Mouse (Mus musculus) left cerebral cortex, postnatal 14 days (tissue): ENCODE results near the gene Esd. TPM values are rescaled to one million over a fixed set of nuclear protein-coding genes. Genes with fewer than 3 reads are reported as not detected.

Experiments used
- DNase-seq, 2 experiments: peaks; one replicate each; pipeline ENCODE4 v3.0.0; 2021 to 2022; ENCODE audit warnings: low spot score in 2 of 2, mixed read lengths in 1 of 2
- intact Hi-C: fragments of 180-260 bp; cut with DNase I; formaldehyde crosslinking; loops from one replicate; pipeline ENCODE4 v1.15.1; 2025
- long read RNA-seq, 2 experiments: library from polyadenylated mRNA; stranded (forward); transcript quantifications; one replicate each; pipeline ENCODE4 v2.0.0; 2021
- total RNA-seq, 2 experiments: library from RNA; stranded (reverse); gene quantifications; 2 replicates each; pipeline ENCODE4 v1.2.3; 2021

Esd gene
- 10 to 100 TPM; 78.4 to 81.2 TPM for total RNA-seq
- long read RNA-seq, experiment 1, transcript Esd-201 (9 exons, 1,988 nt), result major isoform, 55 of 64 reads
- long read RNA-seq, experiment 1, partial matches to known transcripts, result 5 of 64 reads
- long read RNA-seq, experiment 1, other reads (novel, unspliced or antisense), result 2 of 64 reads
- long read RNA-seq, experiment 2, transcript Esd-201 (9 exons, 1,988 nt), result major isoform, 42 of 52 reads
- long read RNA-seq, experiment 2, partial matches to known transcripts, result 3 of 52 reads
- long read RNA-seq, experiment 2, other reads (novel, unspliced or antisense), result 5 of 52 reads

DNA sequence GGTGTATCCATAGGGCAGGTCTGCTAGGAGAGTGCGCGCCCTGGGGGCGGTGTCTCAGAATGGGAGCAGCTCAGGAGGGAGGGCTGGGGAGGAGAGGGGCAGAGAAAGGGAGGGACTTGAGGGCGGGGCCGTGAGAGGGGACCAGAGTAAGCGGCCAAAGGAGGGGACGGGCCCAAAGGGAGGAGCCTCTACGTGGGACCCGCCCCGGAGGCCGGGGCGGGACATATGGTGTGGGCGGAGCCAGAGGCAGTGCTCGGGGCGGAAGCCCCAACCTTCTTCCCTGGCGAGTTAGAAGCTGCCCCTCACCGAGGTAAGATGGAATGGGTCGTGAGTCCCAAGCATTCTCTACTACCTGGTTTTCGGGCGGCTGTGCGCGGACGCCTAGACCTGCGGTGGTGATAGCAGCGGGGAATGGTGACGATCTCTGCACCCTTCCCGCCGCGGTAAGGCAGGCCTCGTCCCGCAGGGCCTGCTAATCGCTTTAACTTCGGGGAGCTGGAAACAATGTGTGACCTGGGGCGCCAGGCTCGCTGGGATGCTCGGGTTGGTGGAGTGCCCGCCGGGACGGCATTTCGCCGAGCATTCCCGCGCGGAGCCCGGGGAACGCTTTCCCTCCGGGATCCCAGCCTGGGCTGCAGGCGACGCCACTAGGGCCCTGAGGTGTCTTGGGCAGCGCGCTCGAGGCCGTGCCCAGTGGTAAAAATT is at the start of gene Esd:
Gene Esd (plus strand): TSS at position 219 of the 705 bp plus-strand sequence.
- intact Hi-C loops, result no loop called here
- peak; percentile 78 to 85 for DNase-seq

DNA sequence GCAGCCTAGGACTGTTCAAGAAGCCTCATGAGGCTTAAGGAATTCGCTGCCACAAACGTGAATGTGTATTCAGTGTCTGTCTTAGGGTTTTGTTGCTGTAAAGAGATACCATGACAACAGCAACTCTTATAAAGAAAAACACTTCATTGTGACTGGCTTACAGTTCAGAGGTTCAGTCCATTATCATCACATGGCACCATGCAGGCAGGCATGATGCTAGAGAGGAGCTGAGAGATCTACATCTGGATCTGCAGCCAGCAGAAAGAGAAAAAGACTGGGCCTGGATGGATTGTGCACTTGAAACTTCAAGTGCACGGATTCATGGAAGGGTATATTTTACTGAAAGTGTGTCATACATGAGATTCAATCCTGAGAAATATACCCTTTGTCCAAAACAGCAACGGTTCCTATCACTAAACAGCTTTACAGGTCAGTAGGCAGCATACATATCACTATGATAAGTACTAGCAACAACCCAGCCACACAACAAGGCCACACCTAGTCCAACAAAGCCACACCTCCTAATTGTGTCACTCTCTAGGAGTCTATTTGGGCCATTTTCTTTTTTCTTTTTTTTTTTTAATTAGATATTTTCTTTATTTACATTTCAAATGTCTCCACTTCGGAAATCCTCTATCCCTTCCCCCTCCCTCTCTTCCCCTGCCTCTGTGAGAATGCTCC is 47.7 kb upstream of the Esd start:
- DNase-seq, result no peak
- intact Hi-C loops, result no loop called here

- DNase-seq, result no peak
- intact Hi-C loops, result no loop called here
Measured at GRCm38 (mm10) chr14:74691963-74692362, 40.1 kb upstream of the Esd start.

DNA sequence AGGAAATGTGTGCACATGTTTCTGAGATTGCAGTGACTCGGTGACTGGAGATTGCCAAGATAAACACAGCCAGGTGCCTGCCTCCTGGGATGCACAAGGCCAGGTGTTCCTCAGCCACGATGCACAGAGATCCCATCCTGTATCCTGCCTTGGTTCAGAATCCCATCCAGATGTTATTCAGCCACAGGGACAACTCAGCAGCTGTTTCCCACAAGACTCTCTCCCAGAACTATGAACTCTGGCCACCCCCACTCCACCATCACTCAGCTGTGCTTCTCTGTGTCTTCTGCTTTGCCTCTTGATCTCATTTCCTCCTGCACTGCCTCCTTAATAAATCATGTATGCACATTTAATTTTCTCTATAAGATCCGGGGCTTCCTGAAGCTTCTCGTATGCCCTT is 35.3 kb upstream of the Esd start:
- intact Hi-C loops, result no loop called here
- no peak for DNase-seq

DNA sequence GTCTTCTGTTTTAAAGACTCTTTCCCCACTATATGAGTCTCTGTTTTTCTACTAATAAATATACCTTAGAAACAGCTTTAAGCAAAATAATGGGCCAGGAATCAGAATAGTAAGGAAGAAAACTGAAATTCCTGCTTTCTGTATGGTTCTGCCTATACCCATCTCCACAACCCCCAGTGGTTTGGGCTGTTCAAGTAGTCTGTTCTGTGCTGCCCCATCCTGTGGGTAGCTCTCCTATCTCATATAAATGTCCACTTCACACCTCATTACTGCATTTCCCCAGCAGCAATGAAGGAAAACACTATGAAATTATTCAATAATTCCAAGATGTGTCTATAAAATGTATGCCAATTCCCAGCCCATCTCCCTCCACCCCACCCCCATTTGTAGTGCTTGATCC is 34.7 kb upstream of the Esd start:
- DNase-seq, result no peak
- intact Hi-C loops, result no loop called here

DNA sequence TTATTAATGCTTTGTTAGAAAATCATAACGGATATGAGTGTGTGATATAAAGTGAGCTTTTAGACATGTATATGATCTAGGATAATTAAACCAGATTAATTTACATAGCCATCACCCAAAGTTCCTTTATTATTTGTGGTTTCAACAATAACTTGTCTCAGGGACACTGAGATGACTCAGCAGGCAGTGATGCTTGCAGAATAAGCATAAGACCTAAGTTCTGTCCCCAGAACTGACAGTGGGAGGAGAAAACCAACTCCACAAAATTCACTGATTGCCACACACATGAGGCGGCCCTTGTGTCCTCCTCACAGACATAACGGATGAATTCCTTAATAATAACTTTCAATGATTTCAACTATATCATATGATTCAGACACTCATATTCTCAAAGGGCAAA is 32.9 kb upstream of the Esd start:
- intact Hi-C loops, result no loop called here
- no peak for DNase-seq

DNA sequence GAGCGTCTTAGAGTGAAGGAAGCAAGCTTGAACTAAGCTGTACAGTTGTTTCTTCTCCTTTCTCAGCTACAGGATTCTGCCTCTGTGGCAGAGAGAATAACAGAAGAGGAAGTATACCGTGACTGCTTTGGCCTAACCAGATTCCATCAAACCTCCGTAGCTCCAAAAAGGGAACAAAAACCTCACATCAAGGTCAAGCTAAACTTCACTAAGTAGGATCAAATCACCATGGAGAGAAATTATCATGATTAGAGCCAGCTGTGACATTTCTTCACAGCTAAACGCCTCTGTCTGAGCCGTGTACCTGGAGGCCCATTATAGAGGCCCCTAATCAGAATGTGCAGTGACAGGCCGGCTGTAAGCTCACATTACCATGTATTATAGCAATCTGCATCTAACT is 28.2 kb upstream of the Esd start:
- DNase-seq, result no peak
- intact Hi-C loops, result loop anchor here (10.0 kb wide), 1 partner anchor 999 kb away; no protein-coding TSS in a partner anchor

- intact Hi-C loops, result loop anchor here (5.0 to 10.0 kb wide), 2 partner anchors 1004 to 1187 kb away; no protein-coding TSS in a partner anchor
- DNase-seq, result peak; percentile 66 to 73
Measured at GRCm38 (mm10) chr14:74709054-74709453, 23.0 kb upstream of the Esd start.

DNA sequence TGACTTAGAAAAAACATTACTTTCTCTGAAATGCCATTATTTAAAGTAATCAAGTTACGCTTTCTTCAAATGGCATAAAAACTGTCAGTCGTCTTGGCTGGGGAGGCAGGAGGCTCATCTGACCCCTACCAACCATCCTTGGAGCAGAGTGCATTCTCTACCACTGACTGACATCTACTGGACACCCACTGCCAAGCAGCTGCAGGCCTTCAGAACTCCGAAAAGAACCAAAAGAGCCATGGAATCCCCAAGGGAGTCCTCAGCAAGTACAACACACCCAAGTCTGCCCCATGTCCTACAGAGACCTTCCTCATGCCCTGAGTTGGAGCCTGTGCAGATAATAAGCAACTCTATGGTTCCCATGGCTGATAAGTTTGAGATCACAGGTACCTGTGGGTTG is 8.6 kb upstream of the Esd start:
- intact Hi-C loops, result no loop called here
- DNase-seq, result no peak

GRCm38 (mm10) chr14:74731221-74732078 is 647 bp upstream of the Esd start:
- no peak for DNase-seq
- intact Hi-C loops, result no loop called here

DNA sequence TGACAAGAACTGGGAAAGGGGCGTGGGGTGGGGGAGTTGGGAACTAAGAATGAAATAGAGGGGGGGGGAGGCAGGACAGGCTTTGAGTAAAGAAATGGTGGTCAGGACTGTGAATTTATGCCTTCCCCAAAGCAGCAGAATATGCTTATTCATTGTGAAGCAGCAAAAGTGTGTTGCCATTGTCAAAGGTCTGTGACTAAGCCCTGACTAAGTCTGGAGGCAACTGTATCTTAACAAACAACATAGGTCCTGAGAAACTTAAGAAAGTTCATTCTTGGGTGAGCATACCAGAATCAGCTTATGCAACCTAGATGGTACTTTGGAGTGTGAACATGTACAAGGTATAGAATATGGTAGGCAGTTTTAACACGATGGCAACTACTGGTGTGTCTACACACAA is 1.3 kb downstream of the Esd start:
- DNase-seq, result no peak
- intact Hi-C loops, result no loop called here

DNA sequence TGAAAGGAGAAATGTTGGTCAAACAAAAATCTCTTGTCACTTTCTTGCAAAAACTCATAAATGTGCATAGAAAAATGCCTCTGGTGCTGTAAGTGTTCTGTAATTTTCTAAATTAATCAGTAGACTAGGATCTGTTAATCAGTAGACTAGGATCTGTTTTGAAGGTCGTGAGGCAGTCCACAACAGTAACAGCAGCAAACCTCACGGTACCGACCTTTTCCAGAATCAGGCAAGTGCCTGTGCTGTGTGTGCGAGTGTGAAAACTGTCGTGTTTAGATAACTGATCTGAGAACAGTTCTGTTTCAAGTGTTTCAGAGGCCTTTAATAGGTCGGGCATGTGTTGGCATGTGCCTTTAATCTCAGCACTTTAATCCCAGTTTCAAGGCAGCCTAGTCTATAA is 3.4 kb downstream of the Esd start:
- DNase-seq, result no peak
- intact Hi-C loops, result no loop called here

GRCm38 (mm10) chr14:74736850-74737249 is 4.8 kb downstream of the Esd start:
- intact Hi-C loops, result no loop called here
- no peak for DNase-seq

DNA sequence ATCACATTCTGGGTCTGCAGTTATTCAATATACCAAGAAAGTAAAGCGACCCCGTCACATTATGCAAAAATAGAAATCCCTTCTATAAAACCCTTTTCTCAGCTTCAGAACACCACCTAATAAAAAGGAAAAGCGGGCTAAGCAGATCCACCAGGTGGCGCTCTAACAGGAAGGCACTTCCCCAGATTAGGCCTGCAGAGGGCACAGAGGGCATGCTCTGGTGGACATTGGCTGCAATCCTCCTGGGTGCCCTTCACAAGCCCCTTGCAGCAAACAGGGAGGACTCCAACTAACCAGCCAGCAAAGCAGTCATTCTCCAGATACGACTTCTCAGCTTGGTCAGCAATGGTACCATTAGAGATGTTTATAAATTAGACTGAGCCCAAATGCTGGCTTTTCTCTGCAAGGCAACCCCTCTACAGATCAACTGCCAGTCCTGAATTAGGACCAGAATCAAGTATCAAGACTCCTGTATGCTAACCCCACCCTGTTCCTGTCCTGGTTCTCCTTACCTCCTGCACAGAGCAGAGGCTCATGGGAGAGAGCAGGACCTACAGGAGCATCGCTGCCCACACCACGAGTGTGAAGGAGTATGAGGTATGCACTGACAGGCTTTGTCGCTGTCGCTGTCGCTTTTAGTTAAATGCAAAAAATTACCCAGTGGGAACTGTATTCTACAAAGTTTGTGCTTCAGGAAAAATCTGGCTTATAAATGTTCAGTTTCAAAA is 32.3 kb downstream of the Esd start:
- peak; percentile 40 to 67 for DNase-seq
- intact Hi-C loops, result loop anchor here (2.0 kb wide), 2 partner anchors 184 to 226 kb away; no protein-coding TSS in a partner anchor

DNA sequence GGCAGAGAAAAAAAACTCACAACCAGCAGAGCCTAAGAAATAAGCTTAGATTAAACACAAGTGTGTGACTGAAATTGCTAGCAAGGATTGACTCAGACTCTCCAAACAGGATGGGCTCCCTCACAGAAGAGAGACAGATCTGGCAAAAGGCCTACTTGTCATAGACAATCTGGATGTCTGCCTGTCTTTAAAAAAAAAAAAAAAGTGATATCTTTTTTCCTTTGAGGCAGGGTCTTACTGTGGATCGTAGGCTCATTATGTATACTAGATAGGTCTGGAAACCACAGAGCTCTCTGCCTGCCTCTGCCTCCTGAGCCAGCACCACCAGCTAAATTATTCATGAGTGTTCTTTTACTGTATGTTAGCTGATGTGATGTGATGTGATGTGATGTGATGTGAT is 35.8 kb downstream of the Esd start:
- intact Hi-C loops, result no loop called here
- DNase-seq, result peak in 1 of 2 experiments; percentile 10

- DNase-seq, result no peak
- intact Hi-C loops, result no loop called here
Measured at GRCm38 (mm10) chr14:74774046-74774619, 42.0 kb downstream of the Esd start.

DNA sequence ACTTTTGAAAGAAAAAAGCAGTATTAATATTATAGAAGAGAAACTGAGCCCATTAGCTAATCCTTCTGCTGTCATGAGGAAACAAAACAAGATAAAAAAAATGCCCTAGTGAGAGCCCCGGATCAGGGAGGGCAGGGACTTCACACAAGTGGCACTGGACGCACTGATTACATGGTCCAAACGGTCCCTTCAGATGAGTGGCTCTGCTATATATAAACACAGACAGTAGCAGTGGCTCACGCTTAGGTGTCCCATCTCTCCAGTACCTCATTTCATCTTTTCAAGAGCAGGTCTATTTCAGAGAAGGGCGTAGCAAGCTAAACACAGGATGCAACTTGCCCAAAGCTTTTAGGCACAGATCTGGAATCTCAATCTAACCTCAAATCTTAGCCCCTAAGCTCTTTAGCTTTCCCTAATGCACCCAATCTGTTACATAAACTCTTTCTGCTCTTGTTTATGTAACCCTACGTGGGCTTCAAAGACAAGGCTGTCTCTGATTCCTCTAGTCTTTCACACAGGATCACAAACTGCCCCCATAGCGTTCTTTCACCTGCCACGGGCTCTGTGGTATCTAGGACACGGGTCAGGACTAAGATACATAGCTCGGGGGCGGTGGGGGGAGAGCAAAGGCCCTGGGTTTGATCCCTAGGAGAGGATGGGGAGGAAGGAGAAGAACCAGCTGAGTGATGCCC is 52.3 kb downstream of the Esd start:
- DNase-seq, result no peak

DNA sequence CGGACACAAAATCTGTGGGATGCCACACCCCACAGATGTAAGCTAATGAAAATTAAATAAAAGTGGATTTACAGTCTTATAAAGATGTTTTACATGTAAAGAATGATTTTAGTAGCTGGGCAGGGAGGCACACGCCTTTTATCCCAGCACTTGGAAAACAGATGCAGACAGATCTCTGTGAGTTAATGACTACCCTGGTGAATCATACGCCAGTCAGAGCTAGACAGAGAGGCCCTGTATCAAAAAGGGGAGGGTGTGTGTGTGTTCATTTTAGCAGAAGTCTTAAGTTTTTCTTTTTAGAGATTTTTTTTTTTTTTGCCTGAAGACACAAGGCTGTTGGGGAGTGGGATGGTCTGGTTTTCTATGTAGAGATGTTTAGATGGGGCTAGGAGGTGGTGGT is 55.6 kb downstream of the Esd start:
- DNase-seq, result no peak
- intact Hi-C loops, result no loop called here

More for the DNA sequence above, 52.3 kb downstream of the Esd start:
- intact Hi-C loops, result no loop called here
